ENCODE assay signal across 20 mouse cellular contexts in genomic region chr13:14018283-14018682, GRCm38 (mm10). TPM values are rescaled to one million over a fixed set of nuclear protein-coding genes. Genes with fewer than 3 reads are reported as not detected.
DNase-seq lines count a peak whose midpoint lies in the region; ATAC-seq and TF ChIP-seq lines count a peak whose summit lies in the region.
"Had no signal": no experiment of that assay in that cellular context is flagged by ENCODE, and none has a peak within 500 bp of the region (broad histone marks: within the 10 kb centered on the region; RNA-seq: fewer than 3 reads in every experiment).

No protein-coding gene starts in this region.

- H3K4me1 ChIP-seq in heart, embryonic 11.5 days (ENCODE audit: control insufficient read depth, insufficient read depth, low read length): no peaks in the 10 kb centered on the region
- peaks cover 26% of the 10 kb centered on the region for H3K4me1 ChIP-seq in liver, embryonic 13.5 days (replicated peaks)
- peaks cover 5% of the 10 kb centered on the region for H3K4me1 ChIP-seq in liver, postnatal 0 days (ENCODE audit: insufficient read depth)
- H3K4me1 ChIP-seq in hindbrain, embryonic 13.5 days (replicated peaks): no peaks in the 10 kb centered on the region
- H3K4me1 ChIP-seq: embryonic facial prominence, embryonic 12.5 days; forebrain, embryonic 13.5 days; heart, embryonic 10.5 days had no signal

- no peak overlapping the region for H3K4me2 ChIP-seq in heart, embryonic 11.5 days
- 0 out of 2 replicates have a peak overlapping the region, but pooled peaks have one; percentile 18 for H3K4me2 ChIP-seq in liver, embryonic 13.5 days
- no peak overlapping the region for H3K4me2 ChIP-seq in liver, postnatal 0 days (ENCODE audit: low read depth, low read length)
- no peak overlapping the region for H3K4me2 ChIP-seq in hindbrain, embryonic 13.5 days
- H3K4me2 ChIP-seq: embryonic facial prominence, embryonic 12.5 days; forebrain, embryonic 13.5 days had no signal

- no peak for TF ChIP-seq CTCF in liver, postnatal 0 days (IDR thresholded peaks at IDR 0.05; ENCODE audit: low read depth)

- no peak for DNase-seq in heart, postnatal 36 days
- no peak for DNase-seq in liver, embryonic 13.5 days
- DNase-seq in liver, postnatal 0 days: no peak
- no peak for DNase-seq in layer of hippocampus, postnatal 25 days (ENCODE audit: extremely low spot score in 1 of 2, low spot score in 1 of 2)
- no peak for DNase-seq in adrenal gland, adult 8-10 months
- DNase-seq: adrenal gland, postnatal 36 days; cerebellum, adult 11 months; cerebellum, adult 9-10 months; cerebellum, postnatal 25 days; gastrocnemius, postnatal 36 days; heart, adult 11 months had no signal

- no peak overlapping the region for H3K9ac ChIP-seq in heart, embryonic 11.5 days (ENCODE audit: low read depth, low read length)
- no peak overlapping the region; the same call in 1 of the 2 replicates for H3K9ac ChIP-seq in liver, embryonic 13.5 days
- H3K9ac ChIP-seq in liver, postnatal 0 days (replicated peaks): no peak overlapping the region
- no peak overlapping the region for H3K9ac ChIP-seq in hindbrain, embryonic 13.5 days
- H3K9ac ChIP-seq: embryonic facial prominence, embryonic 12.5 days; forebrain, embryonic 13.5 days had no signal

- 0 out of 2 replicates have a peak, but pooled peaks have one; percentile 57 for ATAC-seq in heart, embryonic 11.5 days (replicated peaks; ENCODE audit: insufficient number of reproducible peaks, low FRiP score, low TSS enrichment)
- peak; percentile 41; the same call in 1 of the 2 replicates for ATAC-seq in erythroid progenitor cell, adult 5-6 weeks (replicated peaks; ENCODE audit: low FRiP score, poor library complexity, severe bottlenecking)
- ATAC-seq in liver, embryonic 13.5 days (ENCODE audit: low read depth): peak; percentile 88
- peak; percentile 31; the same call in 1 of the 2 replicates for ATAC-seq in liver, postnatal 0 days
- no peak for ATAC-seq in hindbrain, embryonic 13.5 days (ENCODE audit: low FRiP score)
- ATAC-seq: activated CD4-positive, CD25-positive, alpha-beta regulatory T cell, adult 4 months; forebrain, embryonic 13.5 days; hindbrain, postnatal 0 days; Patski had no signal

- no peaks in the 10 kb centered on the region for H3K27me3 ChIP-seq in heart, embryonic 11.5 days (ENCODE audit: control insufficient read depth, insufficient read depth, low read length)
- H3K27me3 ChIP-seq in liver, embryonic 13.5 days: no peaks in the 10 kb centered on the region
- no peaks in the 10 kb centered on the region for H3K27me3 ChIP-seq in liver, postnatal 0 days (ENCODE audit: insufficient read depth, low read length)
- H3K27me3 ChIP-seq in hindbrain, embryonic 13.5 days: no peaks in the 10 kb centered on the region
- H3K27me3 ChIP-seq: embryonic facial prominence, embryonic 12.5 days; forebrain, embryonic 13.5 days; Patski had no signal

- H3K9me3 ChIP-seq in heart, embryonic 11.5 days (replicated peaks; ENCODE audit: control insufficient read depth, low read length): no peaks in the 10 kb centered on the region
- no peaks in the 10 kb centered on the region for H3K9me3 ChIP-seq in liver, embryonic 13.5 days (replicated peaks)
- H3K9me3 ChIP-seq in liver, postnatal 0 days (ENCODE audit: low read length): no peaks in the 10 kb centered on the region
- H3K9me3 ChIP-seq in hindbrain, embryonic 13.5 days: no peaks in the 10 kb centered on the region
- H3K9me3 ChIP-seq: embryonic facial prominence, embryonic 12.5 days; forebrain, embryonic 13.5 days; heart, embryonic 10.5 days had no signal

- H3K36me3 ChIP-seq in heart, embryonic 11.5 days (ENCODE audit: control insufficient read depth, insufficient read depth, low read length): no peaks in the 10 kb centered on the region; the same call in 1 of the 2 replicates
- peaks cover 47% of the 10 kb centered on the region for H3K36me3 ChIP-seq in liver, embryonic 13.5 days
- H3K36me3 ChIP-seq in liver, postnatal 0 days (replicated peaks; ENCODE audit: insufficient read depth, low read length): peaks cover 13% of the 10 kb centered on the region
- H3K36me3 ChIP-seq in hindbrain, embryonic 13.5 days: peaks cover 56% of the 10 kb centered on the region

- peak; percentile 55 for TF ChIP-seq EP300 in liver, postnatal 0 days (IDR thresholded peaks at IDR 0.05; ENCODE audit: low read depth)

- no peak overlapping the region for H3K4me3 ChIP-seq in heart, embryonic 11.5 days (ENCODE audit: low read depth, low read length)
- no peak overlapping the region for H3K4me3 ChIP-seq in liver, embryonic 13.5 days (replicated peaks)
- H3K4me3 ChIP-seq in liver, postnatal 0 days (ENCODE audit: low read depth, low read length): no peak overlapping the region
- H3K4me3 ChIP-seq in hindbrain, embryonic 13.5 days: no peak overlapping the region
- H3K4me3 ChIP-seq: embryonic facial prominence, embryonic 12.5 days; forebrain, embryonic 13.5 days; heart, embryonic 10.5 days had no signal

- H3K27ac ChIP-seq in heart, embryonic 11.5 days (ENCODE audit: low read depth, low read length): no peak overlapping the region
- peak overlapping the region; percentile 69 for H3K27ac ChIP-seq in liver, embryonic 13.5 days
- peak overlapping the region; percentile 11; the same call in 1 of the 2 replicates for H3K27ac ChIP-seq in liver, postnatal 0 days (ENCODE audit: low read depth)
- H3K27ac ChIP-seq in hindbrain, embryonic 13.5 days: no peak overlapping the region
- H3K27ac ChIP-seq: embryonic facial prominence, embryonic 12.5 days; forebrain, embryonic 13.5 days; heart, embryonic 10.5 days; hindbrain, postnatal 0 days had no signal

- intact Hi-C loops in heart, postnatal 36 days (cut with DNase I): no loop called here

RNA-seq across cellular contexts. Expression of gene Tbce, which starts 21.2 kb away (rescaled TPM):
- polyA plus RNA-seq in heart, embryonic 11.5 days (2014; fragmentation: Nextera tagmentation; extraction: Ambion mirVana): 41.7 and 42.9 TPM in 2 replicates
- total RNA-seq in heart, postnatal 36 days (2021): 10 to 100 TPM; 19.1 to 23.5 TPM
- total RNA-seq in erythroid progenitor cell, adult 5-6 weeks (2015; ENCODE audit: low replicate concordance): 128 and 172 TPM in 2 replicates
- 108 and 143 TPM in 2 replicates for total RNA-seq in erythroid progenitor cell, adult 5-6 weeks (2017; ENCODE audit: low replicate concordance)
- 31.5 and 37.6 TPM in 2 replicates for polyA plus RNA-seq in liver, embryonic 13.5 days (2015; fragmentation: Nextera tagmentation; extraction: Ambion mirVana)
- 17.1 and 22.1 TPM in 2 replicates for polyA plus RNA-seq in liver, postnatal 0 days (2015; fragmentation: Nextera tagmentation; extraction: Ambion mirVana)
- 106 and 125 TPM in 2 replicates for polyA plus RNA-seq in hindbrain, embryonic 13.5 days (2015; fragmentation: Nextera tagmentation; extraction: Ambion mirVana)
- total RNA-seq in layer of hippocampus, postnatal 25 days (2021): 10 to 100 TPM; 61.3 to 89.7 TPM
- total RNA-seq in adrenal gland, adult 8-10 months (2022): 10 to 100 TPM; 40.3 to 86.9 (median 59.4) TPM

RNA-seq across cellular contexts. Expression of gene Arid4b, which starts 44.7 kb away (rescaled TPM):
- polyA plus RNA-seq in heart, embryonic 11.5 days (2014; fragmentation: Nextera tagmentation; extraction: Ambion mirVana): 42.7 and 53.2 TPM in 2 replicates
- total RNA-seq in heart, postnatal 36 days (2021): 10 to 100 TPM; 22.0 to 23.5 TPM
- 37.5 and 46.1 TPM in 2 replicates for total RNA-seq in erythroid progenitor cell, adult 5-6 weeks (2015; ENCODE audit: low replicate concordance)
- 54.0 and 65.6 TPM in 2 replicates for total RNA-seq in erythroid progenitor cell, adult 5-6 weeks (2017; ENCODE audit: low replicate concordance)
- polyA plus RNA-seq in liver, embryonic 13.5 days (2015; fragmentation: Nextera tagmentation; extraction: Ambion mirVana): 17.8 and 20.0 TPM in 2 replicates
- 17.1 and 19.6 TPM in 2 replicates for polyA plus RNA-seq in liver, postnatal 0 days (2015; fragmentation: Nextera tagmentation; extraction: Ambion mirVana)
- 97.0 and 99.6 TPM in 2 replicates for polyA plus RNA-seq in hindbrain, embryonic 13.5 days (2015; fragmentation: Nextera tagmentation; extraction: Ambion mirVana)
- 10 to 100 TPM; 39.3 to 48.1 TPM for total RNA-seq in layer of hippocampus, postnatal 25 days (2021)
- 10 to 100 TPM; 35.2 to 54.4 (median 42.0) TPM for total RNA-seq in adrenal gland, adult 8-10 months (2022)

RNA-seq across cellular contexts. Expression of gene Ggps1, which starts 45.0 kb away (rescaled TPM):
- 41.8 and 49.2 TPM in 2 replicates for polyA plus RNA-seq in heart, embryonic 11.5 days (2014; fragmentation: Nextera tagmentation; extraction: Ambion mirVana)
- 10 to 100 TPM; 20.4 to 26.1 TPM for total RNA-seq in heart, postnatal 36 days (2021)
- total RNA-seq in erythroid progenitor cell, adult 5-6 weeks (2015; ENCODE audit: low replicate concordance): 17.7 and 23.5 TPM in 2 replicates
- 12.3 and 13.9 TPM in 2 replicates for total RNA-seq in erythroid progenitor cell, adult 5-6 weeks (2017; ENCODE audit: low replicate concordance)
- polyA plus RNA-seq in liver, embryonic 13.5 days (2015; fragmentation: Nextera tagmentation; extraction: Ambion mirVana): 13.4 and 18.2 TPM in 2 replicates
- polyA plus RNA-seq in liver, postnatal 0 days (2015; fragmentation: Nextera tagmentation; extraction: Ambion mirVana): 9.0 and 10.2 TPM in 2 replicates
- polyA plus RNA-seq in hindbrain, embryonic 13.5 days (2015; fragmentation: Nextera tagmentation; extraction: Ambion mirVana): 79.2 and 83.9 TPM in 2 replicates
- 10 to 100 TPM; 53.7 to 62.0 TPM for total RNA-seq in layer of hippocampus, postnatal 25 days (2021)
- 10 to 100 TPM; 38.3 to 58.2 (median 43.5) TPM for total RNA-seq in adrenal gland, adult 8-10 months (2022)

Comparison
In these comparisons a context has a peak if more than half of its experiments do, and no peak if none do; other contexts are left out.
1. H3K27ac ChIP-seq: peak in liver, embryonic 13.5 days (single experiment) and liver, postnatal 0 days (single experiment); none in heart, embryonic 11.5 days (single experiment) and hindbrain, embryonic 13.5 days (single experiment).